Mouse (Mus musculus) heart, embryonic 14.5 days (tissue): ENCODE measurements around the gene Erich2. TPM values are rescaled to one million over a fixed set of nuclear protein-coding genes. Genes with fewer than 3 reads are reported as not detected.
A peak's percentile ranks its signal among the peaks of the same experiment; 100 is the strongest.

Source experiments
- ATAC-seq: fragments of 200-750 bp; cut with Nextera tagmentation; 2 replicates; pipeline ENCODE4 v1.8.0; 2017; ENCODE audit warnings: low read depth, moderate TSS enrichment; ENCODE audit not compliant: insufficient number of reproducible peaks, insufficient read depth, low FRiP score
- H3K27ac ChIP-seq, 2 experiments: fragments of 200-500 bp in 1 of 2; fragments of 300-500 bp in 1 of 2; sonication (generic) in 1 of 2; replicated peaks in 1 of 2; 2 replicates each; pipeline ENCODE4 v1.5.1; 2012 to 2014; ENCODE audit warnings: low read depth in 2 of 2, low read length in 2 of 2, control low read depth in 1 of 2, mild to moderate bottlenecking in 1 of 2, mixed read lengths in 1 of 2; ENCODE audit not compliant: control insufficient read depth in 1 of 2, insufficient read depth in 1 of 2
- H3K27me3 ChIP-seq: fragments of 300-500 bp; sonication (generic); 2 replicates; pipeline ENCODE4 v1.6.1; 2014; ENCODE audit warnings: mild to moderate bottlenecking, low read length, control low read depth; ENCODE audit not compliant: control insufficient read depth, insufficient read depth
- H3K36me3 ChIP-seq: fragments of 300-500 bp; sonication (generic); 2 replicates; pipeline ENCODE4 v1.6.1; 2014; ENCODE audit warnings: mild to moderate bottlenecking, control low read depth, low read length, mixed read lengths; ENCODE audit not compliant: control insufficient read depth, insufficient read depth
- H3K4me1 ChIP-seq, 2 experiments: fragments of 200-500 bp in 1 of 2; fragments of 300-500 bp in 1 of 2; sonication (generic) in 1 of 2; 2 replicates each; pipeline ENCODE4 v1.6.1; 2012 to 2014; ENCODE audit warnings: low read length in 2 of 2, control low read depth in 1 of 2, mixed read lengths in 1 of 2; ENCODE audit not compliant: control insufficient read depth in 2 of 2, insufficient read depth in 2 of 2
- H3K4me2 ChIP-seq: fragments of 300-500 bp; sonication (generic); 2 replicates; pipeline ENCODE4 v1.6.1; 2014; ENCODE audit warnings: mild to moderate bottlenecking, low read length
- H3K4me3 ChIP-seq, 2 experiments: fragments of 200-500 bp in 1 of 2; fragments of 300-500 bp in 1 of 2; sonication (generic) in 1 of 2; 2 replicates each; pipeline ENCODE4 v1.5.1; 2012 to 2014; ENCODE audit warnings: low read length in 2 of 2, mild to moderate bottlenecking in 2 of 2, control low read depth in 1 of 2, low read depth in 1 of 2, moderate library complexity in 1 of 2; ENCODE audit not compliant: control insufficient read depth in 1 of 2, insufficient read depth in 1 of 2
- H3K9ac ChIP-seq: fragments of 300-500 bp; sonication (generic); 2 replicates; pipeline ENCODE4 v1.6.1; 2014; ENCODE audit warnings: mild to moderate bottlenecking, low read length
- H3K9me3 ChIP-seq: fragments of 300-500 bp; sonication (generic); 2 replicates; pipeline ENCODE4 v1.6.1; 2016; ENCODE audit warnings: low read length, control low read depth; ENCODE audit not compliant: control insufficient read depth
- WGBS: fragments of 180-500 bp; shearing (Covaris S2); extraction: QIAGEN DNeasy Blood & Tissue Kit; methylation state at CpG from one replicate; pipeline ENCODE4 v1.1.7; 2014; 5-methylcytosine and 5-hydroxymethylcytosine counted together
- polyA plus RNA-seq: library from polyadenylated mRNA; unstranded; fragments of >200 nt; fragmentation: Nextera tagmentation; extraction: Ambion mirVana; gene quantifications from 2 replicates; pipeline ENCODE4 v1.2.1, GENCODE M21; 2014

Erich2 gene
- polyA plus RNA-seq, 1 experiment from 2014 or later = 1.0 TPM

GRCm38 (mm10) chr2:70553826-70554225 lies 45.2 kb downstream of the Erich2 start:
- no peak for ATAC-seq
- 63% methylated on average over 3 of the region's 3 CpGs for WGBS

GRCm38 (mm10) chr2:70558112-70558842 lies 49.7 kb downstream of the Erich2 start:
- Histone ChIP-seq H3K9ac (no peak overlapping the region), H3K27ac (no peak overlapping the region), H3K9me3 (no peaks in the 10 kb centered on the region), H3K36me3 (no peaks in the 10 kb centered on the region), H3K4me3 (no peak overlapping the region), H3K27me3 (peaks cover 55% of the 10 kb centered on the region), H3K4me2 (no peak overlapping the region), H3K4me1 (peaks cover 8 to 17% of the 10 kb centered on the region in 2 experiments; a peak in 2 of 4 replicates)
- 6% methylated on average over 17 of the region's 18 CpGs for WGBS
- no peak for ATAC-seq

More at GRCm38 (mm10) chr2:70553826-70554225, 45.2 kb downstream of the Erich2 start:
- Histone ChIP-seq H3K4me2 (no peak overlapping the region), H3K9ac (no peak overlapping the region), H3K36me3 (no peaks in the 10 kb centered on the region), H3K9me3 (no peaks in the 10 kb centered on the region), H3K27me3 (peaks cover 11% of the 10 kb centered on the region), H3K4me3 (no peak overlapping the region), H3K4me1 (no peaks in the 10 kb centered on the region), H3K27ac (no peak overlapping the region)

- WGBS = 11% methylated on average over 24 of the region's 24 CpGs
- Histone ChIP-seq H3K4me2 (no peak overlapping the region), H3K27ac (no peak overlapping the region), H3K27me3 (peaks cover 62% of the 10 kb centered on the region), H3K4me1 (peaks cover 11 to 23% of the 10 kb centered on the region in 2 experiments), H3K4me3 (no peak overlapping the region), H3K36me3 (no peaks in the 10 kb centered on the region), H3K9ac (no peak overlapping the region), H3K9me3 (no peaks in the 10 kb centered on the region)
- no peak for ATAC-seq
Measured at GRCm38 (mm10) chr2:70558843-70559451, 50.3 kb downstream of the Erich2 start.

- ATAC-seq = no peak; the same call in 1 of the 2 replicates
- Histone ChIP-seq H3K9ac (no peak overlapping the region), H3K4me3 (no peak overlapping the region), H3K4me1 (peaks cover 12 to 24% of the 10 kb centered on the region in 2 experiments), H3K27me3 (peaks cover 68% of the 10 kb centered on the region), H3K4me2 (no peak overlapping the region), H3K27ac (no peak overlapping the region), H3K36me3 (no peaks in the 10 kb centered on the region), H3K9me3 (no peaks in the 10 kb centered on the region)
- under 1% methylated on average over 13 of the region's 13 CpGs for WGBS
Measured at GRCm38 (mm10) chr2:70559520-70559919, 50.9 kb downstream of the Erich2 start.

- no peak for ATAC-seq
- no peak overlapping the region for H3K4me3 ChIP-seq
- no peak overlapping the region for H3K27ac ChIP-seq
- H3K4me2 ChIP-seq = no peak overlapping the region
- H3K4me1 ChIP-seq = peaks cover 19 to 33% of the 10 kb centered on the region in 2 experiments
- H3K27me3 ChIP-seq = peaks cover 83% of the 10 kb centered on the region
- no peak overlapping the region for H3K9ac ChIP-seq
- no peaks in the 10 kb centered on the region for H3K9me3 ChIP-seq
- under 1% methylated on average over 29 of the region's 29 CpGs for WGBS
- no peaks in the 10 kb centered on the region for H3K36me3 ChIP-seq
Measured at GRCm38 (mm10) chr2:70561077-70561795, 52.6 kb downstream of the Erich2 start.

GRCm38 (mm10) chr2:70562011-70562491 lies 53.4 kb downstream of the Erich2 start:
- no peaks in the 10 kb centered on the region for H3K36me3 ChIP-seq
- peak overlapping the region; percentile 28 to 29 for H3K4me3 ChIP-seq
- WGBS = under 1% methylated on average over 39 of the region's 42 CpGs
- no peaks in the 10 kb centered on the region for H3K9me3 ChIP-seq
- H3K4me2 ChIP-seq = peak overlapping the region; percentile 55
- no peak overlapping the region for H3K9ac ChIP-seq
- ATAC-seq = no peak
- no peak overlapping the region for H3K27ac ChIP-seq
- peaks cover 86% of the 10 kb centered on the region for H3K27me3 ChIP-seq
- peaks cover 26 to 41% of the 10 kb centered on the region in 2 experiments for H3K4me1 ChIP-seq

DNA sequence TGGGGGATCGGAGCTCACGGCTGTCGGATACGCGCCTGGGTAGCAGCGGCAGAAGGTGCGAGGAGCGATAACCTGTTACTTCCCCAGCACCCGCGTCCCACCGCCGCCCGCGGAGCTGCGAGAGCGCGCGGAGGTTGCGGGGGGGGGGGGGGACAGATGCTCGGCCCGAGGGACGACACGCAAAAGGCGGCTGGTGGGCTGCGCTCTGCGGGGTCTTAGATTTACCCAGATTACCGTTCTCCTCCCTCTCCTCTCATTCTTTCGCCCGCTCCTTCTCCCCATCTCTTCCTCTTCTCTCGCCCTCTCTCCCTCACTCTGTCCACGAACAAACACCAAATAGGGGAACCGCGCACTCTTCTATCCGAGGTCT lies 54.0 kb downstream of the Erich2 start:
- Histone ChIP-seq H3K4me2 (peak overlapping the region; percentile 55), H3K27ac (no peak overlapping the region), H3K27me3 (peaks cover 92% of the 10 kb centered on the region), H3K9ac (no peak overlapping the region), H3K4me3 (peak overlapping the region; percentile 28 to 29), H3K36me3 (no peaks in the 10 kb centered on the region), H3K4me1 (peaks cover 31 to 46% of the 10 kb centered on the region in 2 experiments), H3K9me3 (no peaks in the 10 kb centered on the region)
- WGBS = 0% methylated on average over 22 of the region's 34 CpGs
- ATAC-seq = no peak
